Mouse (Mus musculus): ENCODE data around the gene Abca4.
"Not testable (repeated sequence)": the region's sequence is repeated elsewhere in the genome, so short reads cannot be mapped to it uniquely, and the experiment has no call there.

The Abca4 gene

GRCm38 (mm10) chr3:122221240-122222036, 177.2 kb downstream of the Abca4 start:
- no peak for DNase-seq

- DNase-seq: not testable (repeated sequence)
These were observed 182.7 kb downstream of the Abca4 start for GRCm38 (mm10) chr3:122226972-122227371.
